Mouse (Mus musculus) brown adipose tissue, adult 24 weeks (tissue): ENCODE data around the gene Syt17. TPM values are rescaled to one million over a fixed set of nuclear protein-coding genes. Genes with fewer than 3 reads are reported as not detected.

ENCODE experiments used
- H3K27ac ChIP-seq: fragments of 200-500 bp; replicated peaks from 2 replicates; pipeline ENCODE4 v1.5.1; 2012; ENCODE audit warnings: low read depth, mild to moderate bottlenecking, low read length
- H3K4me1 ChIP-seq: fragments of 200-500 bp; 2 replicates; pipeline ENCODE4 v1.6.1; 2012; ENCODE audit warnings: low read length, mixed read lengths; ENCODE audit not compliant: control insufficient read depth, insufficient read depth, insufficient read length
- H3K4me3 ChIP-seq: fragments of 200-500 bp; 2 replicates; pipeline ENCODE4 v1.5.1; 2012; ENCODE audit warnings: low read depth, mild to moderate bottlenecking, low read length, moderate library complexity; ENCODE audit not compliant: insufficient read depth
- polyA plus RNA-seq: library from polyadenylated mRNA; stranded (reverse); fragments of >200 nt; gene quantifications from 2 replicates; pipeline ENCODE4 v1.2.4, GENCODE M21; 2012; ENCODE audit not compliant: missing spikeins, insufficient read depth, insufficient read length

Syt17 gene
- polyA plus RNA-seq, 1 experiment = not detected

DNA sequence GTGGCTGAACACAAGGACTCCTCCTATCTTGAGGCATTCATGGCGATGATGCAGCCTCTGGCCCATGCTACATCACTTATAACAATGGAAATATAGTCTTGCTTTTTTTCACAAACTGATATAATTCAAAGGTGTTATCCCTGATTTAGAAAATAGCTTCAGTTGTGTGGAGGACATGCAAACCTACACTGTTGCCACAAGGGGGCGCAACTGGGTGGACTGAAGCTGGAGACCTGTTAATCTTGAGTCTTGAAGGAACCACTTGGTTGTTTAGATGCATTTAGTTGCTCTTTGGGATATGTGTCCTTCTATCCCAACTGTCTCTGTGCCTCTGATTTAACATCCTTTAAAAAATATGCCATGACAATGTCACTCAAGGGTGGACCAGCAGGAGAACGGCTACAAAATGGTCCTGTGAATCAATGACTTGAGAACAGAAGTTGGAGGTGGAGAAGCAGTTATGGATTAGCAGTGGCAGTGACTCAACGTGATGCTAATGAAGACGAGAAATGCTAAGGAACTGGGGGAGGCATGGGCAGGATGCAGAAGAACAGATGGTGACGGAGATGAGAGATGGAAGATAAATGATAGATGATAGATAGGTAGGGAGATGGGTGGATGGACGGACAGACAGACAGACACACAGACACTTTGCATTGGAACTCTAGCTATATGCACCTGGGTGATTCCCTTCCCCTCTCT is 10.8 kb downstream of the Syt17 start:
- H3K27ac ChIP-seq = no peak overlapping the region
- no peaks in the 10 kb centered on the region for H3K4me1 ChIP-seq
- H3K4me3 ChIP-seq = no peak overlapping the region

DNA sequence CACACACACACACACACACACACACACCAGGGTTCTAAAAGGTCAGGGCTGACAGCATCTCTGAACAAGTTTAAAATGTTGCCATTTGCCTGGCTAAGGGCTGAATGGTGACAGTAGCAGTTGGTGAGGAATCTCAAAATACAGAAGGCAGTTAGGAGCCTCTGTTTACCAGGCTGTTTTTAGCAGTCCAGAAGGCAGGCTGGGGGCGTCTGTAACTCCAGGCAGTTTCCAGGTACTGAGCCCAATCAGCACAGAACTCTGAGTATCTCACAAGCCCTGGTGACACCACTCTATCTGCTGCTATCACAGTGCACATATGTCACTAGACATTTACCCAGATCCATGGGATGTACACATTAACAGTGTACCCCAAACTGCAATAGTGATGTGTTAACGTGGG is 19.1 kb downstream of the Syt17 start:
- no peak overlapping the region for H3K27ac ChIP-seq
- H3K4me1 ChIP-seq = no peaks in the 10 kb centered on the region
- no peak overlapping the region for H3K4me3 ChIP-seq

GRCm38 (mm10) chr7:118419491-118420180 is 28.4 kb downstream of the Syt17 start:
- no peak overlapping the region for H3K4me3 ChIP-seq
- no peak overlapping the region for H3K27ac ChIP-seq
- no peaks in the 10 kb centered on the region for H3K4me1 ChIP-seq

GRCm38 (mm10) chr7:118414183-118414582 is 33.8 kb downstream of the Syt17 start:
- H3K4me3 ChIP-seq = no peak overlapping the region
- H3K4me1 ChIP-seq = no peaks in the 10 kb centered on the region
- H3K27ac ChIP-seq = no peak overlapping the region

- Histone ChIP-seq H3K27ac (no peak overlapping the region), H3K4me3 (no peak overlapping the region), H3K4me1 (no peaks in the 10 kb centered on the region)
Measured at GRCm38 (mm10) chr7:118411877-118412276, 36.1 kb downstream of the Syt17 start.

DNA sequence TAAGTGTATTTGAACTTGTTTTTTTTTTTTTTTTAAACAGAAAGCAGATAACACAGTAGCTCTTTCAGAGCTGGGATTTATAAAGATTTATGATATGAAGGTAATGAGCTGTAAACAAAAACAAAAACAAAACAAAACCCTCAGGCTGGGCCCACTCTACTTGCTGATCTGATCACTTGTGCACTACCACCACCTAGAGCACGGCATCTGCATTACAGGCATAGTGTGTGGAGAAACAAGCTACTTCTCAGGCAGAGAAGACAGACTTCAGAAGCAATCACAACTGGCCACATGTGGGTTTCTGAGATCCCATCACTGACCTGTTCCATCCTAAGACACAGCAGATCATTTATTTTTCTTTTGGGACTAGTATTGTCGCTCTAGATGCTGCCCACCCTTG is 38.6 kb downstream of the Syt17 start:
- no peak overlapping the region for H3K4me3 ChIP-seq
- no peak overlapping the region for H3K27ac ChIP-seq
- no peaks in the 10 kb centered on the region for H3K4me1 ChIP-seq

- no peak overlapping the region for H3K27ac ChIP-seq
- H3K4me1 ChIP-seq = no peaks in the 10 kb centered on the region
- H3K4me3 ChIP-seq = no peak overlapping the region
Measured at GRCm38 (mm10) chr7:118405251-118405650, 42.8 kb downstream of the Syt17 start.

GRCm38 (mm10) chr7:118402576-118403022 is 45.4 kb downstream of the Syt17 start:
- no peak overlapping the region for H3K4me3 ChIP-seq
- no peak overlapping the region for H3K27ac ChIP-seq

DNA sequence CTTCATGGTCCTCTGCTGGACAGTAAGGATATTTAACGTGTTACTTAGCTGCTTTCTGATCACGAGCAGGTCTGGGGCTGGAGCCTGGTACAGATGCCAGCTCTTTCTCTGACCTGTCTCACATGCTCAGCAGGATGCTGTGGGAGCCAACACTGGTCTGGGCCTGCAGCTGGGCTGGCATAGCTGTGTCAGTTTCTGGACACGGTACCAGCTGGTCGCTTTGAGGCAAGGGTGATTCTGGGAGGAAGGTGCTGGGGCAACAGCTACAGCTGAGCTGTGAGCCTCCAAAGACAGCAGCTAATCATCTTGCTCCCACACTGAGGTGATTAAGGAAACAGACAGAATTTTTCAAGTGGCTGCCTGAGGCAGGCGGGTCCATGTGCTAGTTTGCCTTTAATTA is 46.1 kb downstream of the Syt17 start:
- H3K4me1 ChIP-seq = no peaks in the 10 kb centered on the region
- H3K27ac ChIP-seq = no peak overlapping the region
- no peak overlapping the region for H3K4me3 ChIP-seq

More at GRCm38 (mm10) chr7:118402576-118403022, 45.4 kb downstream of the Syt17 start:
- H3K4me1 ChIP-seq = no peaks in the 10 kb centered on the region

- H3K4me3 ChIP-seq = no peak overlapping the region
- H3K4me1 ChIP-seq = no peaks in the 10 kb centered on the region
Measured at GRCm38 (mm10) chr7:118399764-118400163, 48.3 kb downstream of the Syt17 start.

GRCm38 (mm10) chr7:118390705-118391104 is 57.3 kb downstream of the Syt17 start:
- no peak overlapping the region for H3K27ac ChIP-seq
- H3K4me3 ChIP-seq = no peak overlapping the region
- no peaks in the 10 kb centered on the region for H3K4me1 ChIP-seq

More at GRCm38 (mm10) chr7:118399764-118400163, 48.3 kb downstream of the Syt17 start:
- no peak overlapping the region for H3K27ac ChIP-seq

DNA sequence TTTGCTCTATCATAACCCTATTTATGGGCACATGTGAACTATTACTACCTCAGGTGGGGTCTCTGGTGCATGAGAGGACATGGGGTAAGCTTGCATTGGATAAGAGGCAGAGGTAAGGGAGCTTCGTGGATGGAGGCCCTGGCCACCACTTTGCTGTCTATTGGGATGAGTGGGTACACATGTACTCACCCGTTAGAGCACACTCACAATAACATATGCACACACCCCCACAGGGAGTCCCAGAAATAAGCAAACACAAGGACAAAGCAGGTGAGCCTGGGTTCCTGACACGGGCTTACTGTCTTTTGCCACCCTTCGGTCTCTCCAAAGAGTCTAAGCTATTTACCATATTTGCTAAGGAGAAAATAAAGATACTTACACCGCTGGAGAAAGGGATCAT is 67.0 kb downstream of the Syt17 start:
- H3K27ac ChIP-seq = no peak overlapping the region
- H3K4me3 ChIP-seq = no peak overlapping the region
- H3K4me1 ChIP-seq = no peaks in the 10 kb centered on the region

GRCm38 (mm10) chr7:118380056-118380455 is 68.0 kb downstream of the Syt17 start:
- H3K4me1 ChIP-seq = no peaks in the 10 kb centered on the region
- no peak overlapping the region for H3K4me3 ChIP-seq
- H3K27ac ChIP-seq = no peak overlapping the region

- no peak overlapping the region for H3K27ac ChIP-seq
- no peaks in the 10 kb centered on the region for H3K4me1 ChIP-seq
- no peak overlapping the region for H3K4me3 ChIP-seq
Measured at GRCm38 (mm10) chr7:118376590-118376989, 71.4 kb downstream of the Syt17 start.

GRCm38 (mm10) chr7:118375341-118375740 is 72.7 kb downstream of the Syt17 start:
- no peak overlapping the region for H3K27ac ChIP-seq
- no peak overlapping the region for H3K4me3 ChIP-seq

GRCm38 (mm10) chr7:118371361-118371760 is 76.7 kb downstream of the Syt17 start:
- no peaks in the 10 kb centered on the region for H3K4me1 ChIP-seq
- no peak overlapping the region for H3K27ac ChIP-seq
- no peak overlapping the region for H3K4me3 ChIP-seq

More at GRCm38 (mm10) chr7:118375341-118375740, 72.7 kb downstream of the Syt17 start:
- no peaks in the 10 kb centered on the region for H3K4me1 ChIP-seq
